Comparison of ENCODE assay signal across 32 mouse cellular contexts in genomic region chr6:91890615-91891014, GRCm38 (mm10).
"Had no signal": no experiment of that assay in that cellular context is flagged by ENCODE, and none has a peak within 500 bp of the region (broad histone marks: within the 10 kb centered on the region; RNA-seq: fewer than 3 reads in every experiment).

No protein-coding gene starts in this region.

- ATAC-seq: hindbrain, embryonic 16.5 days; hindbrain, postnatal 0 days; inflammation-experienced regulatory T-cells, adult 6 months; intestine, embryonic 15.5 days; intestine, embryonic 16.5 days; intestine, postnatal 0 days had no signal

- H3K27me3 ChIP-seq: heart, embryonic 15.5 days; hindbrain, embryonic 12.5 days; hindbrain, embryonic 13.5 days; hindbrain, embryonic 15.5 days; intestine, embryonic 15.5 days; kidney, embryonic 15.5 days had no signal

- H3K9me3 ChIP-seq: heart, embryonic 15.5 days; hindbrain, embryonic 10.5 days; hindbrain, embryonic 12.5 days; hindbrain, embryonic 13.5 days; hindbrain, embryonic 15.5 days; intestine, embryonic 15.5 days; kidney, embryonic 15.5 days had no signal

- DNase-seq: heart, postnatal 10 days; heart, postnatal 14 days; heart, postnatal 36 days; heart, postnatal 4 days; kidney, adult 11 months; kidney, adult 18-20 months; kidney, adult 2 months; kidney, adult 8-10 months; kidney, adult 9 months; kidney, postnatal 10 days; kidney, postnatal 14 days; kidney, postnatal 25 days; kidney, postnatal 36 days; kidney, postnatal 4 days; layer of hippocampus, adult 9-11 months; layer of hippocampus, postnatal 36 days had no signal

- H3K27ac ChIP-seq: heart, embryonic 15.5 days; hindbrain, embryonic 10.5 days; hindbrain, embryonic 12.5 days; hindbrain, embryonic 13.5 days; hindbrain, embryonic 14.5 days; hindbrain, embryonic 15.5 days; hindbrain, postnatal 0 days; intestine, embryonic 15.5 days; kidney, embryonic 15.5 days; kidney, postnatal 0 days; layer of hippocampus, adult 2 months; left cerebral cortex, adult 2 months had no signal

- H3K4me1 ChIP-seq: heart, embryonic 15.5 days; hindbrain, embryonic 10.5 days; hindbrain, embryonic 12.5 days; hindbrain, embryonic 13.5 days; hindbrain, embryonic 15.5 days; intestine, embryonic 15.5 days; kidney, embryonic 15.5 days had no signal

- H3K4me3 ChIP-seq: heart, embryonic 15.5 days; hindbrain, embryonic 10.5 days; hindbrain, embryonic 12.5 days; hindbrain, embryonic 13.5 days; hindbrain, embryonic 15.5 days; intestine, embryonic 15.5 days; kidney, embryonic 15.5 days; layer of hippocampus, adult 2 months; left cerebral cortex, adult 2 months had no signal

- H3K4me2 ChIP-seq: heart, embryonic 15.5 days; hindbrain, embryonic 12.5 days; hindbrain, embryonic 13.5 days; hindbrain, embryonic 14.5 days; hindbrain, embryonic 15.5 days; intestine, embryonic 15.5 days; kidney, embryonic 15.5 days had no signal

- H3K9ac ChIP-seq: heart, embryonic 15.5 days; hindbrain, embryonic 12.5 days; hindbrain, embryonic 13.5 days; hindbrain, embryonic 14.5 days; hindbrain, embryonic 15.5 days; intestine, embryonic 15.5 days; kidney, embryonic 15.5 days had no signal
